Mouse (Mus musculus) 3T3-L1 (cell line): Measurements from ENCODE around the gene Olr1.

ENCODE experiments used
- DNase-seq: peaks from one replicate; pipeline ENCODE4 v3.0.0-alpha.2; 2015; ENCODE audit warnings: low read depth, low spot score

Olr1 gene

GRCm38 (mm10) chr6:129507024-129507423 lies at the start of gene Olr1:
Gene Olr1, minus strand, starts transcription at chr6:129507165.
- DNase-seq, result peak; percentile 87

- DNase-seq, result no peak
Measured at GRCm38 (mm10) chr6:129548009-129548408, 41.0 kb upstream of the Olr1 start.

GRCm38 (mm10) chr6:129547277-129547676 lies 40.3 kb upstream of the Olr1 start:
- no peak for DNase-seq

GRCm38 (mm10) chr6:129543709-129544606 lies 37.0 kb upstream of the Olr1 start:
- peak; percentile 90 for DNase-seq

DNA sequence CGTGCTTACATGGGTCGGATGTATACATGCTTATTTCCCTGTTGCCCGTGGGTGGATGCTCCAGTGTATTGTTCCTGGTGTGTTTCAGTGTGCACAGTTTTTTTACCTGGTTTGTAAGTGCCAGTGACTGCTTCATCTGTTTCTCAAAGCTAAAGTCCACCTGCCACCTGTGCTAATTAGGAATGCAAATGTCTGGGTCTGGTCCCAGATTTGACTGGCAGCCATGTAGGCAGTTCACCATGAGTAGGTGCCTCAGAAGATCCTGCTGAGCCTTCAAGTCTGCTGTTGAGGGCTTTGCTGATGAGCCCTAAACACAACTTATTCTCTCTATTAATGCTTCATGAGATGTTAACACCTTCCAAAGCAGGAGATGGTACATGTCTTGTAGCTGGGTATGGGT lies 35.6 kb upstream of the Olr1 start:
- no peak for DNase-seq

- no peak for DNase-seq
Measured at GRCm38 (mm10) chr6:129541931-129542330, 35.0 kb upstream of the Olr1 start.

GRCm38 (mm10) chr6:129538555-129538954 lies 31.6 kb upstream of the Olr1 start:
- no peak for DNase-seq

GRCm38 (mm10) chr6:129535723-129536122 lies 28.8 kb upstream of the Olr1 start:
- no peak for DNase-seq

GRCm38 (mm10) chr6:129534627-129535190 lies 27.7 kb upstream of the Olr1 start:
- peak; percentile 61 for DNase-seq

GRCm38 (mm10) chr6:129534057-129534456 lies 27.1 kb upstream of the Olr1 start:
- DNase-seq, result peak; percentile 78

DNA sequence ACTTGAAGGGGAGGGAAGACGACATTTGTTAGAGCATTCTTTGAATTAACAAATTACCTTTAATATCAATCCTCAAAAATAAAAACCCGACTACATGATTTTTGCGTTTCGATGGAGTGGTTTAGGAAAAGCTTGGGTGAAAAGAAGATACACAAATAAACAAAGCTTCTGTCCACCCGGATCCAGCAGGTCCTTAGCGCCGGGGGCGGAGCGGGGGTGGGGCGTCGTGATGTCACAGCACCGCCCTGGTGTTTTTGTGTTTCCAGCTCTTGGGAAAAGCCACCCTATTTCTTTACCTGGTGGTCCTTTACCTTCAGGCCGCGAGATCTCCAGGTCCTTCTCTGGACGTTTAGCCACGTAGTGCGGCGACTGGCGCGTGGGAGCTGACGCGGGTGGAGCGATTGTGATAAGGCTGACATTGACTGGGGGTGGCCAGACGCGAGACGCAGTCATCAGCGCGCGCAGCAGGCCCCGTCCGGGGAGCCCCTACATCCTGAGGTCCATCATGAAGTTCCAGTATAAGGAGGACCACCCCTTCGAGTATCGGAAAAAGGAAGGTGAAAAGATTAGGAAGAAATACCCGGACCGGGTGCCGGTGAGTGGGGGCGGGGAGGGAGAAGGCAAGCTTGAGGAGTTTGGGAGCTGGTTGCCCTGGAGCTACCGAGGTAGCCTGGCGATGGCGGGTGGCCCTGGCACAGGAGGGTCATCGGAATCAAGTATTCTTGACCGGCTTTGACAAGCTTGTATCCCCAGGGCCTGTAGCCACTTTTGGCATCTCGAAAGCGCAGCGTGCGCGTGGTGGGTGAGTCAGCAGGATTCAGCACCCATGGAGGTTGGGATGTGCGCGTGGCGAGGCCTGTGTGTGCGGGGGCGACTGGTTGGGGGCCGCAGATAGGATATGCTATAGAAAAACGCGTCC lies 26.2 kb upstream of the Olr1 start, which contains the start of gene Gabarapl1:
Gene Gabarapl1 (plus strand): TSS at position 219 of the 919 bp plus-strand sequence.
- DNase-seq, result peak; percentile 88

DNA sequence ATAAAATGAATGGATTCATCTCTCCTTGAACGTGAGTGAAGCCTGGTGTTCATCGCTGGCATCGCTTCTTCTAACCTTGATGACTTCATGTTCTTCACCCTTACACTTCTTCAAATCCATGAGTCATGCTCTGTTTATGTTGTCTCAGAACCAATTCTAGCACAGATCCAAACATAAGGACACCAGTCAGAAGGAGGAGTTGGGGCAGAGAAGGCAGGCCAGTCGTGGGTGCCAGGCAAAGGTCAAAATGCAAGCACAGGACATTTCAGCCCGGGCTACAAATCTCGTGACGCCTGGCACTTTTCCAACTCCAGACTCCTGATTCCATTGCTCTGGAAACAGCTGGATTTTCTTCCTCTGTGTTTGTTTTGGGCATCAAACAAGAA lies 25.6 kb upstream of the Olr1 start:
- DNase-seq, result peak; percentile 93

GRCm38 (mm10) chr6:129530261-129530660 lies 23.3 kb upstream of the Olr1 start:
- no peak for DNase-seq

DNA sequence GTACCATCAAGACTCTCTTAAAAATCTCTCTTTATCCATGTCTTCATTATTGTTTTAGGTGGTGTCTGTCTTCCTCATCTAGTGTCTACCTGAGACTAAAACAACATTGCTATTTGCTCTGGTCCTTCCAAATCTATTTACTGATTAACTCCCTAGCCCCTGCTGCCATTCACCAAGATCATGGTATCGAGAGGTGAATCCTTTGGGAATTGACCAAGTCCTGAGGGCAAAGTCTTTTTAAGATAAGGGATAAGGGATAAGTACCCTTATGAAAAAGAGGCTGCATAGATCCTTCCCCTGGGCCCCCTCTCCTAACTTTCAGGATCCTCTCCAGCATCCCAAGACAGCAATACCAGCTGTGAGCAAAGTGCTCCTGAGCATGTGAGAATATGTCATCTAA lies 22.6 kb upstream of the Olr1 start:
- DNase-seq, result no peak

- no peak for DNase-seq
Measured at GRCm38 (mm10) chr6:129527416-129527815, 20.5 kb upstream of the Olr1 start.

- DNase-seq, result no peak
Measured at GRCm38 (mm10) chr6:129526069-129526468, 19.1 kb upstream of the Olr1 start.

GRCm38 (mm10) chr6:129517752-129518408 lies 10.9 kb upstream of the Olr1 start:
- peak; percentile 82 for DNase-seq

DNA sequence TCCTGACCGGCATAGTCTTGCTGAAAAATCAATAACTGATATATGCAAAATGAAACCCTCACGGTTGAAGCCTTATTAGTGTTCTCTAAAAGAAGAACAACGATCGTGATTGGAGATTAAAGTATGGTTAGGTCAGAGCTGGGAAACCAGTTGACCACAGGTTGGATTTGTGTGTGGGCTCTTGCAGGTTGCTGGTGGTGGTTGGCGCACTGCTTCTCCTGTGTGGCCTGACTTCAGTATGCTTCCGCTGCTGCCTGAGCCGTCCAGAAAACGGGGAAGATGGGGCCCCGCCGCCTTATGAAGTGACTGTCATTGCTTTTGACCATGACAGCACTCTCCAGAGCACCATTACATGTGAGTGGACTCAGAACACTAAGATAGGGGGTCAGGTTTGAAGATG lies 9.4 kb upstream of the Olr1 start:
- DNase-seq, result no peak

DNA sequence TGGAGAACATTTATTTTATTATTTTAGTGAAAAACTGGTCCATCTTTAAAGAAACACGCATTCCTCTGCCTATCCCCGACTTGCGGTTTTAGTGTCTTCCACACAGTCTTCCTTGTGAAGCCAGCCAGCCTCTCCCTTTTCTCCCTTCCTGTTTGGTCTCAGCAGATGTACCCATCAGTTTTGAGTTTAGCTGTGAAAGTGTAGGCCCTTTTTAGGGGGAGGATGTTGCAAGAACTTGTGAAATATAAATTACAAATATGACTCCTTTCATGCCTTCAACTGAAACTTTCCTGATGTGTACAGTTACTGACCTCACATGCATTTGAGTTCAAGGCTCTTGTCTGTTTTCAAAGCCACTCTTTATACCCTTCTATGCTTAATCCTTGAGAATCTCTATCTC lies 8.1 kb upstream of the Olr1 start:
- no peak for DNase-seq

GRCm38 (mm10) chr6:129514376-129514775 lies 7.4 kb upstream of the Olr1 start:
- peak; percentile 82 for DNase-seq

GRCm38 (mm10) chr6:129513409-129513808 lies 6.4 kb upstream of the Olr1 start:
- peak; percentile 94 for DNase-seq
